Mouse (Mus musculus): ENCODE measurements around the gene Commd7. TPM values are rescaled to one million over a fixed set of nuclear protein-coding genes. Genes with fewer than 3 reads are reported as not detected.
A peak's percentile ranks its signal among the peaks of the same experiment; 100 is the strongest.
"Not testable (repeated sequence)": the region's sequence is repeated elsewhere in the genome, so short reads cannot be mapped to it uniquely, and the experiment has no call there.

The Commd7 gene
- 63.1 and 66.1 TPM in 2 replicates for polyA plus RNA-seq (2016; fragmentation: Nextera tagmentation; extraction: Ambion mirVana)

DNA sequence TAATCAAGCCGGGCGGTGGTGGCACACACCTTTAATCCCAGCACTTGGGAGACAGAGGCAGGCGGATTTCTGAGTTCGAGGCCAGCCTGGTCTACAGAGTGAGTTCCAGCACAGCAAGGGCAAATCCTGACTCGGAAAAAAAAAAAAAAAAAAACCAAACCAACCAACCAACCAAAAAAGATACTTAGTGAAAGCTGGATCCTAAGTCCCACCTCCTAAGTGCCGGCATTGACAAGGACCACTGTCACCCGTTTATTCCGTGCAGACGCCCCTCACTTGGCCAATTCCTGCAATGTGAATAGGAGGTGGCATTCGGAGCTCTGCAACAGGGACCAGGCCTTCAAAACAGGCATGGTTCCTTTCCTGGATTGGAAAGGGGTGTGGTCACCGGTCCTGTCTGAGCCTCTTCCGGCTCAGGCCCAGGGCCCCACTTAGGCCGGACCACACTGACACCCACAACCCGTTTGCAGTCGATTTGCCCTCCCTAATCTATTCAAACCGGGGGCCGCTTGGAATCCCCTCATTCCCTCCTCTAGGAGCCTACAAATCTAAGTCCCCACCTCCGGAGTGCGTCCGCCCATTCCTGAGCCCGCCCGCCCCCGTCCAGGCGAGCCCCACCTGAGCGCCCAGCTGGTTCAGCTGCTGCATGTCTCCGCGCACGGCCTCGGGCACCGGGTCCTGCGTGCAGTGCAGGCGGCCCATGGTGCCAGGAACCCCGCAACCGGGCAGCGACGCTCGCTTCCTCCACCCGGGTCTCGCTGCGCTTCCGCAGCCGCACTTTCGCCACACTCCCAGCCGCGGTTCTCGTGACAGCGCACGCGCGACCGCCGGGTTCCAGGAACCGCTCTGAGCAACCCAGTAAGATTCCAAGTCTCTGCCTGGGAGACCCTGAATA is at the start of gene Commd7:
Gene Commd7, minus strand, starts transcription at position 806 of the 895 bp plus-strand sequence.
- H3K36me3 ChIP-seq: peaks cover 14% of the 10 kb centered on the region
- peak within 1 kb of the TSS; percentile 91 for H3K4me3 ChIP-seq
- H3K9ac ChIP-seq (replicated peaks): peak within 1 kb of the TSS; percentile 96
- peak within 1 kb of the TSS; percentile 77 for H3K4me2 ChIP-seq (replicated peaks)
- H3K27ac ChIP-seq (replicated peaks): peak within 1 kb of the TSS; percentile 89
- H3K4me1 ChIP-seq: peaks cover 11% of the 10 kb centered on the region
- 0 out of 2 replicates have a peak, but pooled peaks cover 3% of the 10 kb centered on the region for H3K27me3 ChIP-seq
- no peaks in the 10 kb centered on the region for H3K9me3 ChIP-seq
- 5% methylated on average over 53 of the region's 53 CpGs for WGBS
- ATAC-seq (ENCODE audit: low FRiP score, low read depth): peak; percentile 92

- Histone ChIP-seq H3K4me2 (replicated peaks) (no peak overlapping the region), H3K9me3 (no peaks in the 10 kb centered on the region), H3K4me1 (no peaks in the 10 kb centered on the region), H3K4me3 (no peak overlapping the region), H3K9ac (replicated peaks) (no peak overlapping the region), H3K27me3 (no peaks in the 10 kb centered on the region), H3K36me3 (peaks cover 22% of the 10 kb centered on the region), H3K27ac (replicated peaks) (no peak overlapping the region)
- 91% methylated on average over 1 of the region's 1 CpGs for WGBS
- no peak for ATAC-seq (ENCODE audit: low FRiP score, low read depth)
Observed at GRCm38 (mm10) chr2:153679959-153680358, 47.4 kb upstream of the Commd7 start.

DNA sequence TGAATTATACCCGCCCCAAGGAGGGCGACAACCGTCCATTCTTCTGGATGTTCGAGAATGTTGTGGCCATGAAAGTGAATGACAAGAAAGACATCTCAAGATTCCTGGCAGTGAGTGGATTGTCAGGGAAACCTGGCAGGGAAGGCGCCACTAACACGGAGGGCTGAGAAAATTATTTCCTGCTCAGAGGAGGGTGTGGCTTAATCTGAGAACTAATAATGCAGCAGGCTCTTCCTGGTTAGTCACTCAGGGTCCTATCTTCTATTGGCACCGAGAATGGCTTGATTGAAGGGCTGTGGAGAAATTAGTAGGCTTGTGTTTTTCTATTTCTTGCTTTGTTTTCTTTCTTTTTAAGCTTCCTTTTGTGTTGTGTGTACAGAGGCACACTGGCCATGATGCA is 45.0 kb upstream of the Commd7 start:
- Histone ChIP-seq H3K36me3 (peaks cover 27% of the 10 kb centered on the region), H3K4me2 (replicated peaks) (no peak overlapping the region), H3K4me1 (no peaks in the 10 kb centered on the region), H3K4me3 (no peak overlapping the region), H3K27ac (replicated peaks) (no peak overlapping the region), H3K9me3 (no peaks in the 10 kb centered on the region), H3K27me3 (no peaks in the 10 kb centered on the region), H3K9ac (replicated peaks) (no peak overlapping the region)
- no peak for ATAC-seq (ENCODE audit: low FRiP score, low read depth)
- WGBS: 91% methylated on average over 7 of the region's 7 CpGs

DNA sequence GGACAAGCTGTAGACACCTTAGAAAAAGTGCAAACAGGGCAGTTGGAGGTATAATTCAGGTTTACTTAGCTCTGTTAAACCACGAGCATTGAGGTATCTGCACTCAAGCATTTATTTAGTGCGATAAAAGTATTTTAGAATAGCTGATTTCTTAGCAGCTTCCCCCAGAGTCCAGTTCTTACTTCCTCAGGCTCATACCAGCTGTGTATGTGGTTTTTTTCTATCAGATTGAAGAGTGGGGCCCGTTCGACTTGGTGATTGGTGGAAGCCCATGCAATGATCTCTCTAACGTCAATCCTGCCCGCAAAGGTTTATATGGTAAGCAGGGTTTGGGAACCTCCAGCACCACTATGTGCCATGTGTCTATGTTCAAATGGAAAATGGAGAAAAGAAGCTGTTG is 44.4 kb upstream of the Commd7 start:
- Histone ChIP-seq H3K4me3 (no peak overlapping the region), H3K4me2 (replicated peaks) (no peak overlapping the region), H3K4me1 (no peaks in the 10 kb centered on the region), H3K27ac (replicated peaks) (no peak overlapping the region), H3K9ac (replicated peaks) (no peak overlapping the region), H3K27me3 (no peaks in the 10 kb centered on the region), H3K9me3 (no peaks in the 10 kb centered on the region), H3K36me3 (peaks cover 27% of the 10 kb centered on the region)
- no peak for ATAC-seq (ENCODE audit: low FRiP score, low read depth)
- WGBS: 97% methylated on average over 6 of the region's 6 CpGs

DNA sequence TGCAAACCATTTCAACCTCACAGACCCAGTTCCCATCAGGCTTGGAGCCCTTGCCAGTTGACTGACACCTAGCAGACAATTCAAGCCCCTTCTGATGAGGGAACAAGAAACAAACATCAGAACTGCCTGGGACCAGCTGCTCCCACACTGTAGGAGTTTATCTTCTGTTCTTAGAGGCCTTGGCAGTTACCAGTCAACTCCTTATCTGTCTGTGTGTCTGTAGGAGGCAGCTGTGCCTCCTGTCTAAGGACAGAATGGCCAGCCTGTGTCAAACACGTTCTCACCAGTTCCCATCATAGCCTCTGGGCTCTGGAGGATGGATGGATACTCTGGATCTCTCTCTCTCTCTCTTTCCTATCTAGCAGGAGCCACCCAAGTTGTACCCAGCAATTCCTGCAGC is 42.8 kb upstream of the Commd7 start:
- not testable (repeated sequence) for H3K27me3 ChIP-seq; H3K4me3 ChIP-seq; H3K4me2 ChIP-seq (replicated peaks); H3K4me1 ChIP-seq; ATAC-seq (ENCODE audit: low FRiP score, low read depth); H3K9me3 ChIP-seq; H3K27ac ChIP-seq (replicated peaks); H3K9ac ChIP-seq (replicated peaks)
- 94% methylated on average over 1 of the region's 1 CpGs for WGBS
- peaks cover 27% of the 10 kb centered on the region for H3K36me3 ChIP-seq

DNA sequence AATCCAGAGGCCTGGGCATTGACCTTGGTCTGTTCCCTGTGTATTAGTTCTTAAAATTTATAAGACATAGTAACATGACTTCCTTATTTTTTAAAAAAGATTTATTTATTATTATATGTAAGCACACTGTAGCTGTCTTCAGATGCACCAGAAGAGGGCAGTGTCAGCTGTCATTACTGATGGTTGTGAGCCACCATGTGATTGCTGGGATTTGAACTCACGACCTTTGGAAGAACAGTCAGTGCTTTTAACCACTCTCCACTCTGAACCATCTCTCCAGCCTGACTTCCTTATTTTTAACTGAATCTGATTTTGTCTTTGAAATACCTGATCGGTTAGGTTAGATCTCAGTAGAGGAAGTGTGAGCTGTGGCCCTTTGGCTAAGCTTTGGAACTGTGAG is 40.0 kb upstream of the Commd7 start:
- no peak overlapping the region for H3K27ac ChIP-seq (replicated peaks)
- peaks cover 24% of the 10 kb centered on the region; the same call in 1 of the 2 replicates for H3K36me3 ChIP-seq
- WGBS: 97% methylated on average over 2 of the region's 2 CpGs
- no peaks in the 10 kb centered on the region for H3K27me3 ChIP-seq
- H3K9me3 ChIP-seq: no peaks in the 10 kb centered on the region
- H3K4me2 ChIP-seq (replicated peaks): no peak overlapping the region
- H3K9ac ChIP-seq (replicated peaks): no peak overlapping the region
- H3K4me3 ChIP-seq: no peak overlapping the region
- no peaks in the 10 kb centered on the region for H3K4me1 ChIP-seq
- no peak for ATAC-seq (ENCODE audit: low FRiP score, low read depth)

- peaks cover 11% of the 10 kb centered on the region; the same call in 1 of the 2 replicates for H3K36me3 ChIP-seq
- no peaks in the 10 kb centered on the region for H3K9me3 ChIP-seq
- no peaks in the 10 kb centered on the region for H3K4me1 ChIP-seq
- ATAC-seq (ENCODE audit: low FRiP score, low read depth): no peak
- no peak overlapping the region for H3K4me3 ChIP-seq
- no peak overlapping the region for H3K9ac ChIP-seq (replicated peaks)
- H3K27ac ChIP-seq (replicated peaks): no peak overlapping the region
- no peaks in the 10 kb centered on the region for H3K27me3 ChIP-seq
- H3K4me2 ChIP-seq (replicated peaks): no peak overlapping the region
- WGBS: 82% methylated on average over 5 of the region's 5 CpGs
Observed at GRCm38 (mm10) chr2:153670111-153670510, 37.5 kb upstream of the Commd7 start.

GRCm38 (mm10) chr2:153668754-153669376 is 36.3 kb upstream of the Commd7 start:
- no peak overlapping the region for H3K4me2 ChIP-seq (replicated peaks)
- H3K36me3 ChIP-seq: peaks cover 5% of the 10 kb centered on the region; the same call in 1 of the 2 replicates
- no peak overlapping the region for H3K4me3 ChIP-seq
- no peaks in the 10 kb centered on the region for H3K4me1 ChIP-seq
- WGBS: 68% methylated on average over 7 of the region's 7 CpGs
- no peak overlapping the region for H3K27ac ChIP-seq (replicated peaks)
- no peak for ATAC-seq (ENCODE audit: low FRiP score, low read depth)
- no peaks in the 10 kb centered on the region for H3K9me3 ChIP-seq
- H3K9ac ChIP-seq (replicated peaks): no peak overlapping the region
- no peaks in the 10 kb centered on the region for H3K27me3 ChIP-seq

- Histone ChIP-seq H3K27ac (replicated peaks) (no peak overlapping the region), H3K9ac (replicated peaks) (no peak overlapping the region), H3K9me3 (no peaks in the 10 kb centered on the region), H3K4me1 (no peaks in the 10 kb centered on the region), H3K36me3 (peaks cover 12% of the 10 kb centered on the region; the same call in 1 of the 2 replicates), H3K27me3 (no peaks in the 10 kb centered on the region), H3K4me3 (no peak overlapping the region), H3K4me2 (replicated peaks) (no peak overlapping the region)
- ATAC-seq (ENCODE audit: low FRiP score, low read depth): no peak
- 94% methylated on average over 7 of the region's 7 CpGs for WGBS
Observed at GRCm38 (mm10) chr2:153665401-153665800, 32.8 kb upstream of the Commd7 start.

GRCm38 (mm10) chr2:153660616-153661015 is 28.0 kb upstream of the Commd7 start:
- H3K9ac ChIP-seq (replicated peaks): no peak overlapping the region
- H3K27ac ChIP-seq (replicated peaks): no peak overlapping the region
- no peaks in the 10 kb centered on the region for H3K27me3 ChIP-seq
- WGBS: 42% methylated on average over 3 of the region's 3 CpGs
- no peaks in the 10 kb centered on the region for H3K9me3 ChIP-seq
- no peak for ATAC-seq (ENCODE audit: low FRiP score, low read depth)
- no peaks in the 10 kb centered on the region for H3K4me1 ChIP-seq
- no peak overlapping the region for H3K4me3 ChIP-seq
- H3K4me2 ChIP-seq (replicated peaks): no peak overlapping the region
- 0 out of 2 replicates have a peak, but pooled peaks cover 7% of the 10 kb centered on the region for H3K36me3 ChIP-seq

DNA sequence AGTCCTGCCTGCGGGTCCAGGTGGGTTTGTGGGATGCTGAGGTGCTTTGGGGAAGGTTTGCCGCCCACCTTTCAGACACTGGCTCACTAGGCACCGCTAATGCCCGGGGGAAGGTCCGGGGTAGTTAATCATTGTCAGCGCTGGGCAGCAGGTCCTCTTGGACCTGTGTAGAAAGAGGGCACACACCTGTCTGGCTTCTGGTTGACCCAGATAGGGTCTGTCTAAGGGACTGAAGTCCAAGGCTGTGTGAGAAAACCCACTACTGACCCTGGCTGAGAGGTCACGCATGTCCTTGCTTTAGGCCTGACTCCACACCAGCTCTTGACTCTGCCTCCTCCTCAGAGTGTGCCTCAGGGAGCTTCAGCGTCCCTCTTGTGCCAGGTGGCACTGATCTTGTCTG is 25.1 kb upstream of the Commd7 start:
- H3K36me3 ChIP-seq; H3K27ac ChIP-seq (replicated peaks); H3K4me2 ChIP-seq (replicated peaks); H3K4me1 ChIP-seq; ATAC-seq (ENCODE audit: low FRiP score, low read depth); H3K4me3 ChIP-seq; H3K27me3 ChIP-seq; H3K9ac ChIP-seq (replicated peaks); H3K9me3 ChIP-seq: not testable (repeated sequence)
- 92% methylated on average over 8 of the region's 8 CpGs for WGBS

GRCm38 (mm10) chr2:153651681-153652080 is 19.1 kb upstream of the Commd7 start:
- Histone ChIP-seq H3K9me3 (no peaks in the 10 kb centered on the region), H3K4me1 (peaks cover 22% of the 10 kb centered on the region), H3K27ac (replicated peaks) (no peak overlapping the region), H3K4me3 (no peak overlapping the region), H3K36me3 (no peaks in the 10 kb centered on the region), H3K27me3 (peaks cover 16% of the 10 kb centered on the region), H3K9ac (replicated peaks) (no peak overlapping the region), H3K4me2 (replicated peaks) (no peak overlapping the region)
- no peak for ATAC-seq (ENCODE audit: low FRiP score, low read depth)
- 39% methylated on average over 3 of the region's 3 CpGs for WGBS

Measured in midbrain, embryonic 12.5 days (tissue).